Mouse (Mus musculus): ENCODE measurements around the gene Smdt1.

Smdt1 gene

DNA sequence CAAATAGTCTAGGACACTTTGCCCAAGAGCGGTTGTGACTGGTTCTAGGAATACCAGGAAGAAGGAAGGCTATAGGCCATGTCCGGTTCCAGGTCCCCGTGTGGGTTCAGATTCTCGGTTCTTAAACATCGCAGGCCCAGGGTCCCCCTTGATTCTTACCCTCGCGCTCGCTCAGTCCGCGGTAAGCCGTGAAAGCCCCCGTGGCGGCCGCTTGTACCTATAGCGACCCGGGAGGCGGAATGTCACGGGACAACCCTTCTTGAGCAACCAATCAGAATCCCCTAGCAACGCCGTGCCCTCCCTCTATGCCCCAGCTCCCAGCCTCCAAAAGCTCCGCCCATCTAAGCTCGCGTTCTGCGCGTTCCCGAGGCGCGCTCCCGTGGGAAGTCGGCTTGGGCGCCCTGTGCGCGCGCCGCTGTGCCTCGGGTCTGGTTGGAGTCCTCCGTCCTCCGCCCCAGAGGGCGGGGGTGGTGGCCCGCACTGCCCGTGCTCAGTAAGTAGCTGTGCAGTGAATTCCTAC lies at the start of gene Smdt1, which contains the start of the genes Naga and Pheta2:
Smdt1 (plus strand) TSS at position 367 of the 520 bp plus-strand sequence.
Naga (minus strand) TSS at position 333 of the 520 bp plus-strand sequence.
Pheta2 (plus strand) TSS at position 350 of the 520 bp plus-strand sequence.
- DNase-seq (ENCODE audit: inconsistent age in 2 of 2, low spot score in 1 of 2) = peak; percentile 97 to 99

DNA sequence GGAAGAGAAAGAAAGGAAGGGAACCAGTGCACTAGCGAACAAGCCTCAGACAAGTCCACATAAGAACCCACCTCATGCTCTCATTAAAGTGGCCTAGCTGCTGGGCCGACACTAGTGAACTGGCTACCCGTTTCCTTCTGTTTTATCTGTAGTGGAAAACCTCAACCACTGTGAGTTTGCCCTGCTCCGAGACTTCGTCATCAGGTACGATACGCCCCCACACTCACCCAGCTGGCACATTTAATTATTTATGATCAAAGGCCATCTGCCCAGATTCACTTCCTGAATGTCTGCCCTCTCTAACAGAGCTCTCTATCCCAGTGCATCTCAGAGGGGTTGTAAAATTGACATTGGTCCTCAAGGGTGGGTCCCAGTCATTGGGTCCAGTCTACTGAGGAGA lies 48.5 kb upstream of the Smdt1 start:
- no peak for DNase-seq (ENCODE audit: inconsistent age in 2 of 2, low spot score in 1 of 2)

GRCm38 (mm10) chr15:82292851-82293250 lies 45.9 kb upstream of the Smdt1 start:
- DNase-seq (ENCODE audit: inconsistent age in 2 of 2, low spot score in 1 of 2) = no peak

DNA sequence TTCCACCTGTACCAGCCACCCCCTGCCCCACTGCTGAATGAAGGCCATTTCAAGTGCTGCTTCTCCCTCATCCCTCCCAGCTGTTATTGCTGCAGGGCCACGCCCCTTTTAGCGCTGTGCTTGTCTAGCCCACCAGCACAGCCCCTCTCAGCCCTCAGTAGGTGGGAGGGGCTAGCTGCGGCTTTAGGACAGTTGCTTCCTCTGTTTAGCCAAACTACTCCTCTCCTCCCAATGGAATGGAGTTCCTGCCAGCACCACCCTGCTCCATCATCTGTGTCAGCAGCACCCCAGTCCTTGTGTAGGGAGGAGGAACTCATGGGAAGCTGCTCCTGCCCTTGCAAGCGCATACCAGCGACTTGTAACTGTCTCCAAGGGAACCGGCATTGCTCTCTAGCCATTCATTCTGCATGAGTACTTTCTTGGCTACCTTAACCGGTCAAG lies 45.5 kb upstream of the Smdt1 start:
- DNase-seq (ENCODE audit: inconsistent age in 2 of 2, low spot score in 1 of 2) = no peak

DNA sequence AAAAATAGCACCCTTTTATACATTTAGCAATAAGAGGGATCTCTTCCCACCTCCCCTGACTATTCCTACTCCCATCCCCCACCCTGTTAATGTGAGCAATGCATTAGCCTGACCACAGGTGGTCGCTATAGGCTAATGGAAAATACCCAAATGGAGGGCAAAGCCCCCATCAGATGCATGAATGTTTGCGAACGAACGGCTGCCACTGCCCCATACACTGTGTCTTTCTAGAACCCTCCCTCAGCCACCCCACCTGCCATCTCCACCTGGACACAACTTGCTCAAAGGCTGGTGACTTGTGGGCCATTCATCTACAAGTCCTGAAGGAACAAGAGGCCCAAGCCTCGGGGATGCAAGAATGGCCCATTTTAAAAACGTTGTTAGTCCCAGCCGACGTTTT lies 44.7 kb upstream of the Smdt1 start:
- DNase-seq (ENCODE audit: inconsistent age in 2 of 2, low spot score in 1 of 2) = peak in 1 of 2 experiments; percentile 26

DNA sequence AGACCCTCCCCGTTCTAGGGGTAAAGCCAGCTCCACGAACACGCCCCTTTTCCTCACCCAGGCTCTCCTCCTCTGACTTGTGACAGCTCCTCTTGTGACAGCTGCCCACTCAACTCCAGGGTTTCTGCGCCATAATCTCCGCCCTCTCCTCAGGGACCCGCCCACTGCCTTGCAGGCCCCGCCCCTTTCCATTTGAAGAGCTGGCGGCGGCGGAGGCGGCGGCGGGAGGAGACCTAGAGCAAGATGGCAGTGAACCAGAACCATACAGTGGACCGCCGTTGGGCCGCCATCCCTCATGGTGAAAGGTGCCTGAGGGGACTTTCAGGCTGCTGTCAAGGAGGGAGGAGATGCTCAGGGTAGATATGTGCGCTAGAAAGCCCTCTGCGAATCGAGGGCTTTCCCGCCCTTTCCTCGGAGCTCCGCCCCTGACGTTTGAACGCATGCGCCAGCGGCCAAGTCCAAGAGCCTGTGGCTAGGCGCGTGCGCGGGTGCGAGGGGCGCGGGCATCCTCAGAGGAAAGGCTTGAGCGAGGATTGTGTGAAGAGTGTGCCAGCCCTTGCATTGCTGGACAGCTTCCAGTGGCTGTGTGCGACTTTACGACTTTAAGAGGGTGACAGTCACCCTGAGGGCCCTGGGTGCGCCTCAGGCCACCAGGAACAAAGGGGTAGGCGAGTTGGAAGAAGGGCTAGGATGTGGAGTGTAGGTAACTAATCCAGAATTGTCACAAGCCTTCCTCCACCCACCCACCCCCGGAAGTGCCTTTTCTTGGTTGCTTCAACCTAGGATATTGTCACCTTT lies 39.8 kb upstream of the Smdt1 start, which contains the start of gene Wbp2nl:
Wbp2nl (plus strand) TSS at position 191 of the 798 bp plus-strand sequence.
- DNase-seq (ENCODE audit: inconsistent age in 2 of 2, low spot score in 1 of 2) = no peak

- DNase-seq (ENCODE audit: inconsistent age in 2 of 2, low spot score in 1 of 2) = no peak
Observed at GRCm38 (mm10) chr15:82307107-82307506, 31.7 kb upstream of the Smdt1 start.

DNA sequence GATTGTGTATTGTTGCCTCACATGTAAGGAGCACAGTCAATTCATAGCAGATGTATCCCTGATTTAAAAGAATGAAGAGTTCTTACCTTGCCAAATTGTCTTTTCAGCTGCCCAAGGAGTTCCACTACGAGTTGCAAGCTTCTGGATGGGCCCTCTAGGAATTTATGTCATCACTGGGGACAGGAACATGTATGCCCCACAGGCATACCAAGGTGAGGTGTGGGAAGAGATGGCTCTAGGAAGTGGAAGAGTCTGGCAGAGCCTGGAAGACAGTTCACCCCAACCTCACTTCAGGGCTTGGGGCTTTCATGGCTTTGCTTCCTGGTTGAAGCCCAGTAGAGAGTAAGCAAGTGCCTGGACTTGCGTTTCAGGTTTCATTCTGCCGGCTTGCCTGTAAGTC lies 30.3 kb upstream of the Smdt1 start:
- no peak for DNase-seq (ENCODE audit: inconsistent age in 2 of 2, low spot score in 1 of 2)

DNA sequence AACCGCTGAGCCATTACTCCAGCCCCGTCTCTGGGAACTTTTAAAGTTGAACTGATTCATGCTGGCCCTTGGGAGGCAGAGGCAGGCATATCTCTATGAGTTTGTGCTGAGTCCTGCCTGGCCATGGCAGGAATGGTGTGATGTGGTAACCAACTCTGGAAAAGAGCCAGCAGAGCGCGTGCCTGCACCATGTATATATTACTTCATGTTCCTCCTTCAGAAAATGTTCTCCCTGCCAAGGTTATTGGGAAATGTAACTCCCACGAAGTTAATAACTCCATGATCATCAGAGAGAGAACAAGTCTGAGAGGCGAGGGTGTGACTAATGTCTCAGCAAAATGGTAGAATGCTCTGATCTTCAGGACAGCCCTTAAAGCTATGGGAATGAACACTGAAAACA lies 20.9 kb upstream of the Smdt1 start:
- DNase-seq (ENCODE audit: inconsistent age in 2 of 2, low spot score in 1 of 2) = no peak

DNA sequence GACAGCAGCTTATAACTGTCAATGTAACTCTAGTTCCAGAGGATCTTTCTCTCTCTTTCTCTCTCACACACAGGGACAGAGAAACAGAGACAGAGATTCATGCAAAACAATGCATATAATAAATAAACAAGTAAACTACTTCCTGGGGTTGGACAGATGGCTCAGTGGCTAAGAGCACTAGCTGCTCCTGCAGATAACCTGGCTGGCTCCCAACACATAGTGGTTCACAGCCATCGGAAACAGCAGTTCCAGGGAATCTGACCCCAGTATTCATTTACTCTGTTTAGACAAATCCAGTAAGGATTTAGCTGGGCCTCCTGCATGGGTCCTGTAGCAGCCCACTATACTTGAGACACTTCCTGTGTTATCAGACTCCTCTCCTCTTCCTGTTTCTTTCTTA lies 19.1 kb upstream of the Smdt1 start:
- DNase-seq (ENCODE audit: inconsistent age in 2 of 2, low spot score in 1 of 2) = no peak

GRCm38 (mm10) chr15:82322195-82322594 lies 16.6 kb upstream of the Smdt1 start:
- no peak for DNase-seq (ENCODE audit: inconsistent age in 2 of 2, low spot score in 1 of 2)

DNA sequence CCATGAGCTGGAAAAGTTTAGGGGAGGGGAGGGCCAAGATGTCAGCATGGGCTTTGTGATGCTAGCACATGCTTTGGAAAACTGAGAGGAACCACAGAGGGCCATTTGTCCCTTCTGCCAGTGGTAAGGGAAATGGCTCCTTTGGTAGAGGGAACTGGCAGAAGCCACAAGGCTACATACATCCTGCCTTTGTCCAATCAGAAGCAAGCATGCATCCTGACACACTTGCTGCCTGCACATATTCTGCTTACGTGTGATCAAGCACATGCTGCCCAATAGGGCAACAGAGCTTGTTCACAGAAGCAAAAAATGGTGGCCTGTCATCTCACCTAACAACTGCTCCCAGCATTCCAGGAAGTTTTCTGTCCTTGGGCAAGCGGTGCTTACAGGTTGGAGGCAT lies 13.4 kb upstream of the Smdt1 start:
- DNase-seq (ENCODE audit: inconsistent age in 2 of 2, low spot score in 1 of 2) = no peak

- peak in 1 of 2 experiments; percentile 18 for DNase-seq (ENCODE audit: inconsistent age in 2 of 2, low spot score in 1 of 2)
Observed at GRCm38 (mm10) chr15:82335194-82335593, 3.6 kb upstream of the Smdt1 start.

DNA sequence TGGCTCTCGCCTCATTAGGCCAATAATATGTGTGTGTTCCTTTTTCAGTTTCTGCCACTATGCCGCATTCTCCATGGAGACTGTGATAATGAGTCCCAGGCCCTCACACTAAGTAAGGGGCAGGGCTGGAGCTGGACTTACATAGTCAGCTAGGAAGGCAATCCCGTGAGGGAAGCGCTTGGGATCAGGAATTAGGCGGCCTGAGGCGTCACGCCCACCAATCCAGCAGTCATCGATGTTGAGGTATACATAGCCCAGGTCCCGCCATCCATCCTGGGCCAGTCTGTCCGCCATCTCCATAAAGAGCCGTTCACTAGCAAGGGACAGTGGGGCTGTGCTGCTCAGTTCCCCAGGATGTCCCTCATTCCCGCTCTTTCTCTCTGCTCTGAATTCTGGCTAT lies 2.1 kb upstream of the Smdt1 start:
- DNase-seq (ENCODE audit: inconsistent age in 2 of 2, low spot score in 1 of 2) = peak in 1 of 2 experiments; percentile 21

- DNase-seq (ENCODE audit: inconsistent age in 2 of 2, low spot score in 1 of 2) = no peak
Observed at GRCm38 (mm10) chr15:82337875-82338274, 884 bp upstream of the Smdt1 start.

DNA sequence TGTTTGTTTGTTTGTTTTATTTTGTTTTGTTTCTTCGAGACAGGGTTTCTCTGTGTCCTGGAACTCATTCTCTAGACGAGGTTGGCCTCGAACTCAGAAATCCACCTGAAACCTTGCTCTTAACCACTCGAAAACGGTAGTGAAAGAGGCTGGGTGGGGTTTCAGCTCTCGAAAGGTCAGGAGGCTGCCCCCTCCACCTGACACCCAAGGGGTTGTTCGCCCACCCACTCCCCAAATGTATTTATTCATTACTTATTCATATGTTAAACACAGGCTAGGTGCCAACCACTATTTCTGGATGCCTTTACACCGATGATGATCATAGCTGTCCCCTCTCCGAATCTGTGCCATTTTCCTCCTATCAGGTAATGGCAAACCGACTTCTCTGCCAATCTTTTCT lies 391 bp downstream of the Smdt1 start:
- DNase-seq (ENCODE audit: inconsistent age in 2 of 2, low spot score in 1 of 2) = no peak

GRCm38 (mm10) chr15:82339634-82340254 lies 985 bp downstream of the Smdt1 start:
- peak in 1 of 2 experiments; percentile 32 for DNase-seq (ENCODE audit: inconsistent age in 2 of 2, low spot score in 1 of 2)

DNA sequence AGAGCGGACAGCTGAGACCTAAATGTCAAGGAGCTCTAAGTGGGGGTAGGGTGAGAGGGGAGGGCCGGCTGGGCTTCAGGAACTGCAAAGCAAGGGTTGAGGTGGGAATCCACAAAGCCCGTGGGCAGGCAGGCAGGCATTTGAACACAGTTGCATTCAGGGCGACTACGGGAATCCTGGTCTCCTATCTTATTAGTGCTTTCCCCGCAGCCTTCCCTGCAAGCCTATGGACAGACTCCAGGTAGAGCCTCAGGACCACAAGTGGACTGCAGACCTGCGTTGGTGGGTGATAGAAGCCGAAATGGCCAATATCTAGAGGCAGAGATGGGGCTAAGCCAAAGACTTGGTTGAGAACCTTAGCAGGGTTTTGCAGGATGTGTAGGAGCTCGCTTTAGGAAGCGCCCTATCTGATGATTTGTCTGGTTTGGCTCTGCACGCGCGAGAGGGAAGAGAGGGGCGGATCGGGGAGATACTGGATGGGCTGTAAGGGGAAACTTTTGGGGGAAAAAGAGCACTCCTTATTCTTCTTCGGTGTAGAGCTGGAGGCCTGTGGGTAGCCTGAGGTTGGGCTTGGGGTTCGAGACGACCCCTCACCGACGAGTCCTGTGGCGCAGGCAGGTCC lies 1.8 kb downstream of the Smdt1 start:
- DNase-seq (ENCODE audit: inconsistent age in 2 of 2, low spot score in 1 of 2) = peak in 1 of 2 experiments; percentile 37

GRCm38 (mm10) chr15:82341036-82341501 lies 2.3 kb downstream of the Smdt1 start:
- DNase-seq (ENCODE audit: inconsistent age in 2 of 2, low spot score in 1 of 2) = peak; percentile 61 to 78

- DNase-seq (ENCODE audit: inconsistent age in 2 of 2, low spot score in 1 of 2) = peak in 1 of 2 experiments; percentile 28
Observed at GRCm38 (mm10) chr15:82341675-82342542, 3.1 kb downstream of the Smdt1 start.
